Mouse (Mus musculus) stomach, adult 2 months (tissue): ENCODE results near the gene Cadps. TPM values are rescaled to one million over a fixed set of nuclear protein-coding genes. Genes with fewer than 3 reads are reported as not detected.

Experiments used
- polyA plus RNA-seq: library from polyadenylated mRNA; depleted of rRNA; stranded (reverse); fragments of >200 nt; gene quantifications from 2 replicates; pipeline ENCODE4 v1.2.3, GENCODE M21; 2012; rRNA removed

Cadps gene
- 0.20 and 0.55 TPM in 2 replicates for polyA plus RNA-seq

DNA sequence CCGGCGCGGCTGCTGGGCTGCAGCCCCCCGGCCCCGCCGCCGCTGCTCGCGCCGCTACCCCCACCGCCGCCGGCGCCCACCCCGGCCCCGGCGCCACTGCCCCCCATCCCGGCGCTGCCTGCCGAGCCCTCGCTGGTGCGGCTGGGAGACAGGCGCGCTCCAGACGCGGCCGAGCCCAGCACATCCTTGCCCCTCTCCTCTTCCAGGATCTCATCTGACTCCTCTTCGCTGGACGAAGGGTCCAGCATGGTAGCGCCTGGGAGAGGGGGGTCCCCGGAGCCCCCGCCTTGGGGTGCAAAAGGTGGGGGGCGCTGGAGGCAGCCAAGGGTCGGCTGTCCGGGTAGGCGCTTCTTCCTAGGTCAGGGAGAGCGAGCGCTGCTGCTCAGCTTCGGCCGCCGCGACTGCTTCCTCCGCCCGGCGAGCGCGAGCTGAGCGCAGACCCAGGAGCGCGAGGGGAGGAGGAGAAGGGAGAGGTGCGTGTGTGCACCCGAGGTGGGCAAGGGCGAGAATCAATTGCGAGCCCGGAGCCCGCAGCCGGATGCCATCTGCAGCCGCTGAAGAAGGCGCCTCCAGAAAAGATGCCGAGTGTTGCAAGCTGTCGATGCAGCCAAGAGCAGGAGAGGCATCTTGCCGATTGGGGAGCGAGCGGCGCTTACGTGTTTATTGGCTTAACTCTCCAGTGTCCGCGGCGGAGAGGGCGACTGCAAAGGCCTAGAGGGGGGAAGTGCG lies at the start of gene Cadps:
TSS of gene Cadps (minus strand) at position 589 of the 729 bp plus-strand sequence.

DNA sequence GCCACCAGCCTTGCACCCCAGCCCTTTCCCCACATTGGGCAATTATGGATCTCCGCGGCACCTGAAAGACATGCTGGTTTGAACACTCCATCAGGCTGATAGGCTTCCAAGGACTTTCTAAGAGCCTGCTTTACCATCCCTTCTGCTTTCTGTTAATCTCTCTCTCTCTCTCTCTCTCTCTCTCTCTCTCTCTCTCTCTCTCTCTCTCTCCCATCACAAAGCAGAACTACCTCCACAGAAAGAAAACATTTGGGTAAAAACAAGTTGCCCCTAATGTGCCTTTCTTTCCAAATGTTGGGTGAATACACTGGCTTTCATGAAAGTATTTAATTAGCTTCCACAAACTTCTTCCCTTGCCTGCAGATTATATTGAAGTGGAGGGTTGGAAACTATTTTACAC lies 474.8 kb downstream of the Cadps start, which contains the start of gene Fezf2:
TSS of gene Fezf2 (minus strand) at position 101 of the 400 bp plus-strand sequence.

